Mouse (Mus musculus) WW6 (cell line): ENCODE data around the gene Nrf1.
A peak's percentile ranks its signal among the peaks of the same experiment; 100 is the strongest.

Experiments
- DNase-seq: peaks from one replicate; pipeline ENCODE4 v3.0.0-alpha.2; 2013; ENCODE audit warnings: low read depth, low spot score

Gene Nrf1

DNA sequence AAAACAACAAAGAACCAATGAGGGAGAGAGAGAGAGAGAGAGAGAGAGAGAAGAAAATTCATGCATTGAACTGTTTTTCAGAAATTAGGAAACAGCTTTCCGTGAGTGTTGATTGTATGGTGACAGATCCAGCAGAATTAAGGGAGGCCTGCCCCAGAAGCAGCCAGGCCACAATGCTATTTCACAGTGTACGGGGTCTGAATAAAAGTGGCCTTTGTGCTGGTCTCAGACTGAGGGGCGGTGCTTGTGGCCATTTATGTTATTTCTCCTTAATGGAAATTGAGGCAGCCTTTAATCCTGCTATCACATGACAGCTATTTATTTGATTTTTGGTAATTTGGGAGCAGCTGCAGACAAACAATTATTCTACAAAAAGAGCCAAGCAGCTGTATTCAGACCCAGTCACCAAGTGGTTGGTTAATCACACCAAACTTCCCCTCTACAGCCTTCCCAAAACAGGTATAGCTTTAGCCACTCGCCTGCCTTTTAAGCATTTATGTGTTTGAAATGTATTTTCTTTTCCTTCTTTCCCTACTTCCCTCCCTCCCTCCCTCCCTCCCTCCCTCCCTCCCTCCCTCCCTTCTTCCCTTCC is 31.2 kb downstream of the Nrf1 start:
- DNase-seq = no peak

DNA sequence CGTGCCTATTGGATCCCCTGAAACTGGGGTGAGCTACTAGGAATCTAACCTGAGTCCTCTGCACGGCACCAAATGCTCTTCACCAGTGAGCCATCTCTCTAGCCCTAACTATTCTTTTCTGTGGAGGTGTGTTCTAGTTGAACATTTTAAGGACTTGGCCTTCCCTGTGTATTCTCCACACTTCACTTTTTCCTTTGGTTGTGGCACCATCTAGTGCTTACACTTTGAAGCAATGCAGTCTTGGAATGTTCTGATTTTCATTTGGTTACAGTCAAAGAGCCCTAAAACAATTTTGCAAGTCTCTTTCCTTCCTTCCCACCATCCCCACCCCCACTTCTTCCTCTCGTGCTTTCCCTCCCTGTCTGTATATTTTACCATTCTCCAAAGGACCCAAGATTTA is 33.6 kb downstream of the Nrf1 start:
- DNase-seq = no peak

DNA sequence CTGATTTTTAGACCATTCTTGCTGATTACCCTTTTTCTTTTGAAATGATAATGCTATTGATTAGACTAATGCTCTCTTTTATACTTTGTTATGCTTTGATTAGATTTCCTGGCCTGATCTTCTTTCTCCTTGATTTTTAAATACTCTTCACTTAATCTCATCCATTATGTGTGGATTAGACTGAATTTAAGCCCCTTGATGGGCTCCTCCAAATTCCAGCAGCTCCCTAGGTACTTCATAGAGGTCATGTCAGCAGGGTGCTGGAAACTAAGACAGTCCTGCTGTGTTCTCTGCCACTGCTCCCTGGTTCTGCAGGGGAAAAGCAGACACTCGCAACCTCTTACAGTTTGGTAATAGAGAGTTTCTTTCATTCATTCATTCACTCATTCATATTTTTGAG is 35.5 kb downstream of the Nrf1 start:
- no peak for DNase-seq

DNA sequence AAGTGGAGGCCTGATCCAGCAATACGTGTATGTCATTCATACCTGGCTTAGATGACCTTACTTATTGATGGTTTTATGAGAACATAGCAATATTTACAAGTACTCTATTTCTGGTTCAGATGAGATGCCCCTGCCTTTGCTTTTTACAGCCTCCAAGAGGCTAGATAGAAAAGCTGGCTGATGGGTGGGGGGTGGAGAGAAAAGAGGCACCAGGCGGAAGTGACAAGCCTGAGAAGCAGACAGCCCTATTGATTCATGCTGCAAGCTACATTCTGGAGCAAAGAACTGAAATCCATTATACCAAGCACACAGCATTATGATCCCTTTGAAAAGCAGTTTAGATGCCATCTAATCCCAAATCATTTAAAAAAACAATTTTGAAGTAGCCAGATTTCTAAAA is 37.6 kb downstream of the Nrf1 start:
- no peak for DNase-seq

DNA sequence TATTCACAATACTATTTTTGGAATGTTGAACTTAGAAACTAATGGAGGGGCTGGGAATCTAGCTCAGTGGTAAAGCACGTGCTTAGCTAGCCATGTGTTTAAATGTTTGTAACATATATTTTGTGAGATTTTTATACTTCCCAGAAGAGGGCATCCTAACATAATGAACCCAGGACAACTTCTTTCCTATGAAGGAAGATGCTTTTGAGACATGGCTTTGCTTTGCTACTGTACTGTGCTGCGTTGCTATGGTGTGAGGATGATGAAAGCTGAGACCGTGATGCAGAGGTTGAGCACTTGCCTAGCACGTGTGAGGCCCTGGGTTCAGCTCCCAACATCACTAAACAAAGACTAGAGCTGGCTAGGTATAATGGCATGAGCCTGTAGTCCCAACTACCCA is 43.4 kb downstream of the Nrf1 start:
- DNase-seq = no peak

DNA sequence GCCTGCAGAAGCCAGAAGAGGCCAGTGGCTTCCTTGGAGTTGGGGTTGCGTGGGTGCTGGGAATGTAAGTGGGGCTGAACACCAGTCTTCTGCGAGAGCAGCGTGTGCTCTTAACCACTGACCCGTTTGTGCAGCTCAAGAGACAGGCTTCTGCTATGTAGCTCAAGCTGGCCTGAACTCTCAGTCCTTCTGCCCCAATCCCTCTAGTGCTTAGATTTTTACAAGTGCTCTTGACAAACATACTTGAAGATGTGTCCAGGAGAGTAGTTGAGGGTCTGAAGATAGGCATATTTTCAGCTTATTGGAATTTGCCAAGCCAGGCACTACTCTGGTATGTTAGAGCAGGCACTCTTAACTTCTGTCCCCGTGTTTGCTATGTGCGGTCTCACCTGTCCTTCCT is 45.0 kb downstream of the Nrf1 start:
- DNase-seq = no peak

DNA sequence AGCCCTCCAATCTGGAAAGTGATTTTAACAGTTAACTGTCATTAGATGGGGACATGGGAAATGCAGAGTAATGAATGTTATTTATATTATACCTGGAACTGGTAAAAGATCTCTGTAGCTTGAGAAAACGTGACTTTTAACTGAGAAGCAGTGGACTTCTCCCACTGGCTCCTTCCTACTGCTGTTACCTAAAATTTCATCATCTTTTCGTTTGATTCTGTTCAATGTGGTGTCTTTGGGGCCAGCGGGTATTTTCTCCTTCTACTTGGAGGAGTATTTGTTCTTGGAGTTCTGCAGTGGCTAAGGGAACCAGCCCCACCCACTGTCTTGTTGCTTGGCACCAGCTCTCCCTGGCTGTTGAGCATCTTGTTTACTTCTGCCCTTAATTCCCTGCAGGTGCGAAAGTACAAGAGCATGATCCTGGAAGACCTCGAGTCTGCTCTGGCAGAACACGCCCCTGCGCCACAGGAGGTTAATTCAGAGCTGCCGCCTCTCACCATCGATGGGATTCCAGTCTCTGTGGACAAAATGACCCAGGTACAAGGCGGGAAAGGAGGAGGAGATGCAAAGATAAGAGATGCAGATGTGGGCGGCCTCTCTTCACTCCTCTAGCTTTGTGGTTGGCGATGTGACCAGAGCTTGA is 54.1 kb downstream of the Nrf1 start:
- peak; percentile 33 for DNase-seq

DNA sequence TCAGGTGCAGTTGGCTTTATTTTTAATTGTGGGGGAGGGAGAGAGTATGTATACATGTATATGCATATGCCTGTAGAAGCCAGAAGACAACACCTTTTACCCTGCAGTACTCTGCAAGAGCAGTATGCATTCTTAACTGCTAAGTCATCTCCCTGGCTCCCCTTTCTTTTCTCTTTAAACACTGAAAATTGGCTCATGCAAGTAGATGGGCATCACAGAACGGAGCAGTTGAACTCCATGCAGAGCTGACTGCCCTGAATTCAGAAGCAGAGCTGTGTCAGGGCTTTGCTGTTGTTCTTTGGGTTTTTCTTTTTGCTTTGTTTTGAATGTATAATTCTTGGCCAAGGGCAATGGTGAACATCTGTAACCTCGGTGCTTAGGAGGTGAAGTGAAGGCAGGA is 58.3 kb downstream of the Nrf1 start:
- DNase-seq = no peak

DNA sequence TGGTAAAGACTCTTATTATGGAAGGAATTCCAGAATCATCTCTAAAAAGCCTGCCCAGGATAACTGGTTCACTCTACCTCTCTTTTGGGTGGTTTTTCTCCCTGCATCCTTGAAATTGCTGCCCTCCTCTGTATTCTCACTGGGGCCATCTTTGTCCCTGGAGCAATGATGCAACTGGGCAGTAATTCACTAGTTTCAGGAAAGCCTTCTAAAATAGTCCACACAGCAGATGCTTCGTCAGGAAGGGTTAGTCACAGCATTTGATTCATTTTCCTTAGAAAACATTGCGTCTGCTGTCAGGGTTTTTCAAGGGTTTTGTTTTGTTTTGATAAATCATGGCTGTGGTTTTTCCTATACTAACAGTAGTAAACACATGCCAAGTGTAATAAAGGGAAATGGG is 59.7 kb downstream of the Nrf1 start:
- DNase-seq = no peak

DNA sequence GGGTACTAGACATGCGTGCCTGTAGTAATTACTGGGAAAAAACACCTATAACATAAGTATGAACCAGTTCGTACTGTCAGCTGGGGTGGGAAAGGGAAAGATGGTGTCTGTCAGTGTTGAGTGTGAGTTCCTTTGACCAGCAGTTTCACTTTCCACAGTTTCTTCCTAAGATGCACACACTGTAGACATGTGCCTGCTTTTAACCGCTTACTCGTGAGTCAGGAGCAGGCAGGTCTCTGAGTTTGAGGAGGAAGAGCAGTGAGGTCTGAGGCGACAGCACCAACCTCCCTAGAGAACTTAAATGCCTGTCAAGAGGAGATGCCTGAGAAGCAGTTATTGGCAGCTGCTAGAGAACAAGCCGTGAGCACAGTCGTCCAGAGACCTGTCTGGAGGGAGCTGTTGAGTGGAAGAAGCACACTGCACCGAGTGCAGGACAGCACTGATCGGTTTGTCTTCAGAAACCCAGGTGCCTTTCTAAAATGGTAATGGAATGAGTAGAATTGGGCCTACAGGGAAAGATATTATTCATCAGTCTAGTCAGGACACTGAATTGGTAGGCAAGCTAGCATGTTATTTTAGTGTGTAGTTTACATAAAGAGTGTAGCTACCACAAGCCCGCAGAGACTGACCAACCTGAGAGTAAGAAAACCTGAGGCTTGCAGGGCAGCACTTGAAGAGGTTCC is 62.2 kb downstream of the Nrf1 start:
- DNase-seq = no peak

DNA sequence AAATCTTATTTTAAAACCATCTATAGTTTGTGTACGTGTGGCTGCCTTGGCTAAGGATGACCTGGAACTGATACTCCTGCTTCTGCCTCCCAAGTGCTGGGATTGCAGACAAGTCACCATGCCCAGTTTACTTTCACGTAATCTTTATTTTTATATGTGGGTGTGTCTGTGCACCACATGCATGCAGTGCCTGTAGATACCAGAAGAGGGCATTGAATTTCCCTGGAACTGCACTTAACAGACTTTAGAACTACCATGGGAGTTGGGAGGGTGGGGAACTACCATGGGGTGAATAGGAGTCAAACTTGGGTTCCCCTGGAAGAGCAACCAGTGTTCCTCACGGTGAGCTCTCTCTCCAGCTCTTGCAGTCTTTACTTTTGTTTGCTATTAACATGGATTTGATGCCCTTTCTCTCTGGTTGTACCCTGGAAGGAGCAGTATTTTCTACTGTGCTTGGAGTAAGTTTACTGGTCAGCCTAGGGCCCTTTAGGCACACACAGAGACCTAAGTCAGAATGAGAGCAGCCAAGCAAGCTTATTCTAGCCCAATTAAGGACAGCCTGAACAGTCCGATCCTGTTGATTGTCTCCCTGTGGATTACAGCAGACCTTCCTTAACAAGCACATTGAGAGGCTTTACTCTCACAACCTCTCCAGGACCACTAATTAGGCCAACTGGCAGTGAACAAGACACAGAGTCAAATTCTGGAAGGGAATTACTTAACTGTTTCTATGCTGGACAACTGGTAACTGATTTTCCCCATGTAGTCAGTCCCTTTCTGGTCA is 64.8 kb downstream of the Nrf1 start:
- DNase-seq = no peak

DNA sequence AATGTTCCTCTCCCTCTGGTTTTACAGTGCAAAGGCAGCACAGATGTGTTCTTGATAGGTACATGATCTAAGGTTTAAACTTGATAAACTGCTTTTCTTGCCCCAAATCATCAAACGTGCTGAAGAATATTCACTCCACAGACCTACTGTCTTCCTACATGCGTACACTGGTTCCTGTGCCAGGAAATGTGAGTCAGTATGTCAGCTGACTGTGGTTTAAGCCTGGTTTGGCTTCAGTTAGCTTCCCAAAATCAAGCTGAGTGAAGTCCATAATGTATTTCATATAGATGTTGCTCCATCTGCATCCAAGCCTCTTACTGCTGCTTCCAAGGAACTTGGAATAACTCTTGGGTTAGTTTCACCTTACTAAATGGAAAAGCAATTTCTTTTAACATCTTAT is 66.3 kb downstream of the Nrf1 start:
- no peak for DNase-seq

DNA sequence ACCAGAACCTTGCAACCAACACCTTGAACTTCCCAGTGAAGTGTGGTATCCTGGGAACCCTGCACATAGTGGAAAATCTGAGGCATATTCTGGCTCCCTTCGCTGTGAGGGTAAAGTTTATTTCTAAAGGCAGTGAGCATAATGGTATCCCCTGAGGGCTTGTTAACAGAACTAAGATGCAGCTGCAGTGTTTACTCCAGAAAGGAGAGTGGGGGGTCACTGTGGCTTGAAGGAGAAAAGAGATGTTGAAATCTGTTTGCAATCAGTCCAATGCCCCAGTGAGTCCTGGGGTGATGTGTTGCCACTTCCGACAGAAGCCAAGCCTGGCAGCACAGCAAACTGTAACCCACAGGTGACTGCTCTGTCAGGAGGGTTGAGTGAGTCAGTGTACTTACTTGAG is 73.4 kb downstream of the Nrf1 start:
- no peak for DNase-seq

DNA sequence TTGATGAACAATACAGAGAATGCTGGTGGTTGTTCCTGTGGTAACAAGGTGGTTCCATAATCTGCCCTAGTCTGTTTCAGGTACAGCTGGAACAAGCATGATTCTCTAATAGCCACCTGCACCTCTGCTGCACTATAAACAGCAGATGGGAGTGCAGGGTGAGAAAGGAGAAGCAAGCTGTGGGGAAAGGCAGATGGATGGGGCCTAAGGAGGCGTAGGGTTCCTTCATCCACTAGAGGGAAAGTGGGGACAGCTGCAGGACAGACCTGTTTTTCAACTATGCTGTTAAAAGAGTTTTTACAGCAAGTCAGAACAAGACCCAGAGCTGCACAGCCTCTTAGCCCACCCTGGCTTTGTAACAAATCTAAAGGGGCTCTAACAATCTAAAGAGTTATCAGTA is 73.8 kb downstream of the Nrf1 start:
- no peak for DNase-seq

DNA sequence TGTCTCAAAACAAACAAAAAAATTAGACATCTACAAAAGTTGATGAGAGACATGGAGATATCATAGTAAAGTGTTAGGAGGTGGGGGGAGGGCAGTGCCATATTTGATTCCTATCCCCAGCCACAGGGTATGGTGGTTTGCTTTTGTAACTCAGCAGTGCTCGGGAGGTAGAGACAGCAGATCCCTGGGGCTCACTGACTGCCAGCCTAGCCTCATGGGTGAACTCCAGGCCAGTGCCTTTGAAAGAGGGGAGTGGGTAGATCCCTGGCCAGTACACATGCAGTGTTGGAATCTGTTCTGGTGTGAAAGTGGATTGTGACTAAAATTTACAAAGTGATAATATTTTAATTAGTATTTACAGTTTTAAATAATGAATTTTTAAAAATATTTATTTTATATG is 75.6 kb downstream of the Nrf1 start:
- DNase-seq = no peak

DNA sequence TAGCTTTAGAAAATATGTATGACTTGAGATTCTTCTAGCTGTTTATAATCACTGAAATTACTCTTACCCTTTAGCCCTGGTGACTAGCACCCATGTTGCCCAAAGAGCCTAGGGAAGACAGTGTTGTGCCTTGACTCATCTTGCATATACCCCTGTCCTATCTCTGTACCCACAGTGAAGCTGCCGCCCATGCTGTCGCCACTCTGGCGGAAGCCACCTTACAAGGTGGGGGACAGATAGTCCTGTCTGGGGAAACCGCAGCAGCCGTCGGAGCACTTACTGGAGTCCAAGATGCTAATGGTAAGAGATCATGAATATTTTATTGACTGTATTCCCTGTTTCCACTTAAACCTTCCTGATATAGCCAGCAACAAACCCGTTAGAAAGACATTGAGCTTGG is 78.3 kb downstream of the Nrf1 start:
- DNase-seq = no peak

DNA sequence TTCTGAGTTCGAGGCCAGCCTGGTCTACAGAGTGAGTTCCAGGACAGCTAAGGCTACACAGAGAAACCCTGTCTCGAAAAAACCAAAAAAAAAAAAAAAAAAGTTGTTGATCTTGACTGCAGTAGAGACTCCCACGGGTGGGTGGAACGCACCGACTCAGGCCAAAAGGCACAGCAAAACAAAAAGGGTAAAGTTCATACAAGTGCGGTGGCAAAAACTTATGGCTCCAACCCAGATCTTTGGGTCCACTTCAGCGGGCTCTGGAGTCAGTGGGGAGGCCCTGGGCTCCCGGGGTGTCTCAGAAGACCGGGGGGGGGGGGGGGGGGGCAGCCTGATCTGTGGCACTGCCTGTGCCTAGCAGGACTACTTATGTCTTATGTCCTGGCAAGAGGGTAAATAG is 79.0 kb downstream of the Nrf1 start:
- no peak for DNase-seq

DNA sequence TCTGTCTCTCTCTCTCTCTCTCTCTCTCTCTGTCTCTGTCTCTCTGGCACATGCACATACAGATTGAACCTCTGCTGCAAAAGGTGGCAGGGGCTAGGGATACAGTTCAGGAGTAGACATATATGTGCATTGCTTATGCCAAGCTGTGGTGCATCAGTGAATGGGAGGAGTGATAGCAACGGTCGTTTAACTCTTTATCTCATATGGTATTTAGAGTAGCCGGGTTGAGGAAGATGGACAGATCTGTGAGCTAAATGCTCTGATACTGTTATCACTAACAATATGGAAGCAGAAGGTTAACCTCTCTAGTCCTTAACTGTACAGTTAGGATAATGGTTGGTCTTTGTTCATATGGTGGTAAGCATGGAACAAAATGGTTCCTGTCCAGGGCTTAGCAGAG is 84.6 kb downstream of the Nrf1 start:
- no peak for DNase-seq

DNA sequence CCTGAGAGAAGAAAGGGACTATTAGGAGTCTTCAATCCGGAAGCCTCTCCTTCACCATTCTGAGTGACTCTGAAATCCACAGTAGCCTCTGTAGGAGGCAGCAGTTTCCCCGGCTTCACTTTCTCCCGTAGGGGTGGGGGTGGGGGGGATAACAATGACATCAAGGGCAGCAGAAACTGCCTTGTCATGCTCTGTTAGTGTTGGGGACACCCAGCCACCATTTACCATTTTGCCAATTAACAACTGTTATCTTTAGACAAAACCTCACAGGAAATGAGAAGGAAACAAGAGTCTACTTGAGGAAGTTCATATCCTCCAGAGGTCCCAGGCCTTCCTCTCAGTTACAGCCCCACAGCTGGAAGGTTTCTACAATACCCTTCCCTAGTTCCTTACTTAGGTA is 87.8 kb downstream of the Nrf1 start:
- DNase-seq = no peak

DNA sequence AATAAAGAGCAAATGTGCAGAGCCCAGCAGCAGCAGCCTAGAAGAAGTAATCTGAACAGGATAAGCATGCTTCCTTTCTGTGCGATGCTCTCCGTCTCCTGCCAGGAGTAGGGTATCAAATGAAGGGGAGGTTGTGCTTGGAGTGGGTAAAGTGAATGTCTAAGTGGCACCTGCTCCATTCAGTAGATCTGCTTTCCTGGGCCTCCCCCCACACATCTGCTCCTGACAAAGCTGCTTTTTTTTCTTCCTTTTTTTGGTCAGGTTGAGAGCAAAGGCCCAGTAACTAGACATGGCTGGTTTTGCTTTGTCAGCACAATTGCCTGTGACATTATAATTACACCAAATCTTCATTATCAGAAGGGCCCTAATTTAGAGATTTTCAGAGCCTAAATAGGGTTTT is 89.4 kb downstream of the Nrf1 start:
- no peak for DNase-seq

DNA sequence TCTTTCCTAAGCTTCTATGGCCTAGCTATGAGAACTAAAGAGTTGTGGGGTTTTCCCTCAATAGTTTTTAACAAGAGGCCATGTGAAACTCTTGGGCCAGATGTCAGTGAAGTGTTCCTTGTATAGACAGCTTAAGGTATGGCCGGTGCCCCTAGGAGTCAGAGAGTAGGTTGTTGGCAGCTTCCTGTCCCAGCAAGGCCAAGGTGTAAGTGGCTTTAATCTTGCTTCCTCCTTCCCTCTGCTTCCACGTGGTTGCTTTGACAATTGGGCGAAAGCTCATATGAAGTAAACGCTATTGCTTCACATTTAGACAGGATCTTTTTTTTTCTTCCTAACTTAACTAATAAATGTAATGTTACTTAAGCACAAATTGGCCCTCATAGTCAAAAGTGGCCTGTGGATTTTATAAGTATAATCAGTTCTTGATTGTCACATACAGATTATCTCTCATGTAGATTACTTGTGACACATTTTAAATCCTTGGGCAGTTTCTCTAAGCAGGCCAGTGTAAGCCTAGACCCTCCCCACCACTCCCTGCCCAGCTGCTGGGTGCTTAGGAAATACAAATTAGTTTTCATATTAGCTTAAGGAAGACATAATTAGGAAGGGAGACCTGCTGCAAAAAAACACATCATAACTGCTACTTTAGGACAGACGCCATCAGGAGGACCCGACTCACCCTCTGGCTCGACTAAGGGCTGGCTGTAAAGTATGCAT is 91.7 kb downstream of the Nrf1 start:
- no peak for DNase-seq

DNA sequence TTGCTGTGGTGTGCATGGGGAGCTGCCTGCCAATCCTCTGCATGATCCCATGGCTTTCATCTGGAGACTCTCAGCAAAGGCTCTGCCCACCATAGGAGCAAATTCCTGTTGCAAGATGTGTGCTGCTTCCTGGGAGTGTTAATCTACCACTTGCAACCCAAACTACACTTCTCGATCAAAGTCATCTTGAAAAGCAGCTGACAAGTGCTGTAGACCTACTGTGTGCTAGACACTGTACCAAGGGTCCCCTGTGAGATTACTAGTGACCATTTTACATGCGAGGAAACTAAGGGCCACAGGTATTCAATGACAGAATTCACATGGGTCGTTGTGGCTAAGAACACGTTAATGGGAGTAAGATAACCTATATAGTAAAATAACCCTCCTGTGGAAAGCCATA is 95.5 kb downstream of the Nrf1 start:
- DNase-seq = no peak
